Mouse (Mus musculus) megakaryocyte, embryonic 14.5 days (primary cell): ENCODE data around the gene Tpst2.

Experiments
- FLI1 ChIP-seq: IDR thresholded peaks from 2 replicates; pipeline ENCODE4 v1.6.1; 2012; ENCODE audit warnings: low read length, inconsistent platforms, mixed read lengths
- GATA1 ChIP-seq: IDR thresholded peaks from 3 replicates; pipeline ENCODE4 v1.6.1; 2012; ENCODE audit warnings: mixed read lengths, low read length, inconsistent platforms, borderline replicate concordance

- TF ChIP-seq GATA1 (no peak), FLI1 (no peak)
Observed at GRCm38 (mm10) chr5:112294696-112295095, 18.2 kb downstream of the Tpst2 start.
